Mouse (Mus musculus): Measurements from ENCODE around the gene Tcea2. TPM values are rescaled to one million over a fixed set of nuclear protein-coding genes. Genes with fewer than 3 reads are reported as not detected.

The Tcea2 gene
- polyA plus RNA-seq, 1 experiment, result 13.0 TPM

- no peak for TF ChIP-seq POLR2A (IDR thresholded peaks at IDR 0.05; ENCODE audit: insufficient read depth, low read length)
- no peak for TF ChIP-seq EP300 (IDR thresholded peaks at IDR 0.05; ENCODE audit: insufficient read depth, low read depth, low read length)
- Histone ChIP-seq H3K36me3 (ENCODE audit: control insufficient read depth, insufficient read depth, low read length, poor library complexity, severe bottlenecking) (no peaks in the 10 kb centered on the region), H3K9me3 (replicated peaks; ENCODE audit: control insufficient read depth, insufficient read depth, low read length, poor library complexity, severe bottlenecking) (no peaks in the 10 kb centered on the region), H3K9ac (ENCODE audit: low read depth, poor library complexity, severe bottlenecking) (peak overlapping the region; percentile 27), H3K27me3 (ENCODE audit: control insufficient read depth, insufficient read depth, low read length, poor library complexity, severe bottlenecking) (no peaks in the 10 kb centered on the region), H3K4me3 (ENCODE audit: low read depth, low read length) (peak overlapping the region; percentile 65), H3K4me1 (ENCODE audit: control insufficient read depth, insufficient read depth, low read length) (no peaks in the 10 kb centered on the region), H3K27ac (ENCODE audit: insufficient read depth, low read length) (no peak overlapping the region)
These were observed 16.8 kb downstream of the Tcea2 start for GRCm38 (mm10) chr2:181696801-181697420.

GRCm38 (mm10) chr2:181698241-181698640 is 18.1 kb downstream of the Tcea2 start, which contains the start of gene Lkaaear1:
TSS of gene Lkaaear1 (minus strand) at chr2:181698442.
- Histone ChIP-seq H3K27ac (ENCODE audit: insufficient read depth, low read length) (no peak within 1 kb of the TSS), H3K27me3 (ENCODE audit: control insufficient read depth, insufficient read depth, low read length, poor library complexity, severe bottlenecking) (no peaks in the 10 kb centered on the region), H3K4me1 (ENCODE audit: control insufficient read depth, insufficient read depth, low read length) (no peaks in the 10 kb centered on the region), H3K4me3 (ENCODE audit: low read depth, low read length) (peak within 1 kb of the TSS; percentile 65), H3K36me3 (ENCODE audit: control insufficient read depth, insufficient read depth, low read length, poor library complexity, severe bottlenecking) (no peaks in the 10 kb centered on the region), H3K9me3 (replicated peaks; ENCODE audit: control insufficient read depth, insufficient read depth, low read length, poor library complexity, severe bottlenecking) (no peaks in the 10 kb centered on the region), H3K9ac (ENCODE audit: low read depth, poor library complexity, severe bottlenecking) (peak within 1 kb of the TSS; percentile 27)
- TF ChIP-seq EP300 (IDR thresholded peaks at IDR 0.05; ENCODE audit: insufficient read depth, low read depth, low read length) (no peak), POLR2A (IDR thresholded peaks at IDR 0.05; ENCODE audit: insufficient read depth, low read length) (no peak), CTCF (IDR thresholded peaks at IDR 0.05; ENCODE audit: low read depth, low read length) (no peak)

DNA sequence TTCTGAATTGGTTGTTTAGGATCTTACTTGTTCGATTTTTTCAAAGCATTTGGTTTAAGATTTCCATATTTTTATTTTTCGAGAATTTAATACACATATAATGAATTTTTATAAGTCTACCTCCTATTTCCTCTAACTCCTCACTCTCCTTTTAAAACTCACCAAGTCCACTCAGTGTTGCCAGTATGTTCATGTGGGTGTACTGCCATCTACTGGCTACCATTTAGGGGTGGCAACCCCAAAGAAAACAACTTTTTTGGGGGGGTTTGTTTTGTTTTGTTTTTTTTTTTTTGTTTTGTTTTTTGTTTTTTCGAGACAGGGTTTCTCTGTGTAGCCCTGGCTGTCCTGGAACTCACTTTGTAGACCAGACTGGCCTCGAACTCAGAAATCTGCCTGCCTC is 26.6 kb downstream of the Tcea2 start:
- H3K27me3 ChIP-seq (ENCODE audit: control insufficient read depth, insufficient read depth, low read length, poor library complexity, severe bottlenecking), result no peaks in the 10 kb centered on the region
- H3K4me3 ChIP-seq (ENCODE audit: low read depth, low read length), result no peak overlapping the region
- no peak overlapping the region for H3K27ac ChIP-seq (ENCODE audit: insufficient read depth, low read length)
- no peaks in the 10 kb centered on the region for H3K9me3 ChIP-seq (replicated peaks; ENCODE audit: control insufficient read depth, insufficient read depth, low read length, poor library complexity, severe bottlenecking)
- TF ChIP-seq CTCF (IDR thresholded peaks at IDR 0.05; ENCODE audit: low read depth, low read length) (no peak), EP300 (IDR thresholded peaks at IDR 0.05; ENCODE audit: insufficient read depth, low read depth, low read length) (no peak), POLR2A (IDR thresholded peaks at IDR 0.05; ENCODE audit: insufficient read depth, low read length) (no peak)
- no peak overlapping the region for H3K9ac ChIP-seq (ENCODE audit: low read depth, poor library complexity, severe bottlenecking)
- no peaks in the 10 kb centered on the region for H3K4me1 ChIP-seq (ENCODE audit: control insufficient read depth, insufficient read depth, low read length)
- no peaks in the 10 kb centered on the region for H3K36me3 ChIP-seq (ENCODE audit: control insufficient read depth, insufficient read depth, low read length, poor library complexity, severe bottlenecking)

DNA sequence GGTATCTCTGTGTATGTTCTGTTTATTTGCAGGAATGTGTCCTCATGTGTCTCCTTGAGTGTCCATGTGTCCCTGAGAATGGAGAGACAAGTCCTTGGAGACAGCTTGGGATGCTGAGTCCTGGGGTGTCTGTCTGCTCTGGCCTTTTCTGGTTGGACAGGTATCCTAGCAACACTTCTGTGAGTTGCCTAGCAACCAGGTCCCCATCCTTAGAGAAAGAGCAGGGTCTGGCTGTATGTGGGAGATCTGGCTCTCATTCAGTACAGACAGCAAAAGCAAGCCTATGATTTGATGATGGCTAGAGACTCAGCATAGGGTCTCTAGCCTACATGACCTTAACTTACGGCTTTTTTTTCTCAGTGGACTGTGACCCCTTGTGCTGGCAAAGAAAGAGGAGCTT is 33.6 kb downstream of the Tcea2 start:
- Histone ChIP-seq H3K27me3 (ENCODE audit: control insufficient read depth, insufficient read depth, low read length, poor library complexity, severe bottlenecking) (no peaks in the 10 kb centered on the region), H3K4me3 (ENCODE audit: low read depth, low read length) (no peak overlapping the region), H3K36me3 (ENCODE audit: control insufficient read depth, insufficient read depth, low read length, poor library complexity, severe bottlenecking) (no peaks in the 10 kb centered on the region), H3K27ac (ENCODE audit: insufficient read depth, low read length) (no peak overlapping the region), H3K9me3 (replicated peaks; ENCODE audit: control insufficient read depth, insufficient read depth, low read length, poor library complexity, severe bottlenecking) (no peaks in the 10 kb centered on the region), H3K4me1 (ENCODE audit: control insufficient read depth, insufficient read depth, low read length) (no peaks in the 10 kb centered on the region), H3K9ac (ENCODE audit: low read depth, poor library complexity, severe bottlenecking) (no peak overlapping the region)
- no peak for TF ChIP-seq POLR2A (IDR thresholded peaks at IDR 0.05; ENCODE audit: insufficient read depth, low read length)
- no peak for TF ChIP-seq EP300 (IDR thresholded peaks at IDR 0.05; ENCODE audit: insufficient read depth, low read depth, low read length)
- TF ChIP-seq CTCF (IDR thresholded peaks at IDR 0.05; ENCODE audit: low read depth, low read length), result no peak

DNA sequence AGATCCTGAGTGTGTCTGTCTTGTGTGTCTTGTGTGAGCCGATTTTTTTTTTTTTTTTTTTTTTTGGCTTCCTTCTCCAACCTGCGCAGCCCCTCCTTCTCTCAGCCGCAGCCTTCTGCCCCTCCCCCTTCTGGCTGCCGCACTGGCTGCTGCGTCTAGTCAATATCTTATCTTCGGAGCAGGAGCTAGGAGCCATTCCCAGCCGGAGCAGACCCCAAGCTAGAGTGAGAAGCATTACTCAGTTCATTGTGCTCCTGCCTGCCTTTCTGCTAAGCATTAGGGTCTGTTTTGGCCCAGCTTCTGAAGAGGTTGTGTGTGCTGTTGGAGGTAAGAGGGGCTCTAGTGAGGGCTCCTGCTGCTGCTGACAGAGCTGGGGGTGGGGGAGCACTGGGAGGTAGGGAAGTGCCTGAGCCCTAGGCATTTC is 34.8 kb downstream of the Tcea2 start, which contains the start of gene Oprl1:
Gene Oprl1, plus strand, starts transcription at position 114 of the 424 bp plus-strand sequence.
- TF ChIP-seq POLR2A (IDR thresholded peaks at IDR 0.05; ENCODE audit: insufficient read depth, low read length) (no peak), EP300 (IDR thresholded peaks at IDR 0.05; ENCODE audit: insufficient read depth, low read depth, low read length) (no peak), CTCF (IDR thresholded peaks at IDR 0.05; ENCODE audit: low read depth, low read length) (no peak)
- peak within 1 kb of the TSS; percentile 58 for H3K4me3 ChIP-seq (ENCODE audit: low read depth, low read length)
- no peak within 1 kb of the TSS for H3K27ac ChIP-seq (ENCODE audit: insufficient read depth, low read length)
- no peaks in the 10 kb centered on the region for H3K4me1 ChIP-seq (ENCODE audit: control insufficient read depth, insufficient read depth, low read length)
- H3K27me3 ChIP-seq (ENCODE audit: control insufficient read depth, insufficient read depth, low read length, poor library complexity, severe bottlenecking), result no peaks in the 10 kb centered on the region
- H3K9ac ChIP-seq (ENCODE audit: low read depth, poor library complexity, severe bottlenecking), result no peak within 1 kb of the TSS
- no peaks in the 10 kb centered on the region for H3K9me3 ChIP-seq (replicated peaks; ENCODE audit: control insufficient read depth, insufficient read depth, low read length, poor library complexity, severe bottlenecking)
- no peaks in the 10 kb centered on the region for H3K36me3 ChIP-seq (ENCODE audit: control insufficient read depth, insufficient read depth, low read length, poor library complexity, severe bottlenecking)

GRCm38 (mm10) chr2:181715382-181715781 is 35.3 kb downstream of the Tcea2 start:
- Histone ChIP-seq H3K36me3 (ENCODE audit: control insufficient read depth, insufficient read depth, low read length, poor library complexity, severe bottlenecking) (no peaks in the 10 kb centered on the region), H3K27ac (ENCODE audit: insufficient read depth, low read length) (no peak overlapping the region), H3K9ac (ENCODE audit: low read depth, poor library complexity, severe bottlenecking) (no peak overlapping the region), H3K27me3 (ENCODE audit: control insufficient read depth, insufficient read depth, low read length, poor library complexity, severe bottlenecking) (no peaks in the 10 kb centered on the region), H3K4me1 (ENCODE audit: control insufficient read depth, insufficient read depth, low read length) (no peaks in the 10 kb centered on the region), H3K9me3 (replicated peaks; ENCODE audit: control insufficient read depth, insufficient read depth, low read length, poor library complexity, severe bottlenecking) (no peaks in the 10 kb centered on the region), H3K4me3 (ENCODE audit: low read depth, low read length) (no peak overlapping the region)
- no peak for TF ChIP-seq POLR2A (IDR thresholded peaks at IDR 0.05; ENCODE audit: insufficient read depth, low read length)
- no peak for TF ChIP-seq CTCF (IDR thresholded peaks at IDR 0.05; ENCODE audit: low read depth, low read length)
- no peak for TF ChIP-seq EP300 (IDR thresholded peaks at IDR 0.05; ENCODE audit: insufficient read depth, low read depth, low read length)

All from ES-Bruce4 (cell line).